12 mouse cellular contexts compared by ENCODE assay signal in the genomic region with DNA sequence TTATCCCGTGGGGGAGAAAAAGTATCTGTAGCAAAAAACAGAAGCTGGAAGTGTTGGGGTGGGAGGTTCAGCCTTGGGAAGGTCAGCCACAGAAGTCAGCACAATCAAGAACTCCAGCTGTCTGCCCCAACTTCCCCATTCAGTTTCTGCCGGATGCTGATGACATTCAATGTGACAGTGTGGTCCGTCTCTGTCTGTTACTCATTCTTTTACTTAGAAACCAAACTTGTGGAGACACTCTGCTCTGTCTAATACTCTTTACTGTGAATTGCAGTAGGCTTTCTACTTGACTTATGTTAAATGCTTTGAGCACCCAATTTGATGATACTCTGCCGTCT. TPM values are rescaled to one million over a fixed set of nuclear protein-coding genes. Genes with fewer than 3 reads are reported as not detected.
A peak's percentile ranks its signal among the peaks of the same experiment; 100 is the strongest.
DNase-seq lines count a peak whose midpoint lies in the region; ATAC-seq and TF ChIP-seq lines count a peak whose summit lies in the region.
"Had no signal": no experiment of that assay in that cellular context is flagged by ENCODE, and none has a peak within 500 bp of the region (broad histone marks: within the 10 kb centered on the region; RNA-seq: fewer than 3 reads in every experiment).

No protein-coding gene starts in this region.

- TF ChIP-seq EP300 in stomach, postnatal 0 days (optimal IDR thresholded peaks at IDR 0.05) = no peak

- H3K4me1 ChIP-seq in stomach, postnatal 0 days (replicated peaks; ENCODE audit: control insufficient read depth, insufficient read depth) = no peaks in the 10 kb centered on the region
- H3K4me1 ChIP-seq: limb, embryonic 15.5 days had no signal

- no peak overlapping the region for H3K4me2 ChIP-seq in stomach, postnatal 0 days (replicated peaks; ENCODE audit: low read depth)
- H3K4me2 ChIP-seq: limb, embryonic 15.5 days had no signal

- no peak overlapping the region for H3K4me3 ChIP-seq in stomach, postnatal 0 days (ENCODE audit: low read depth, low read length)
- H3K4me3 ChIP-seq: limb, embryonic 15.5 days; myocyte had no signal

- no peaks in the 10 kb centered on the region for H3K9me3 ChIP-seq in stomach, postnatal 0 days (ENCODE audit: control insufficient read depth, low read length)
- H3K9me3 ChIP-seq: limb, embryonic 15.5 days had no signal

- no peaks in the 10 kb centered on the region for H3K36me3 ChIP-seq in stomach, postnatal 0 days (ENCODE audit: control insufficient read depth, insufficient read depth, low read length)
- H3K36me3 ChIP-seq: limb, embryonic 15.5 days had no signal

- no peak overlapping the region for H3K27ac ChIP-seq in stomach, postnatal 0 days (replicated peaks)
- H3K27ac ChIP-seq: limb, embryonic 15.5 days had no signal

- H3K27me3 ChIP-seq in stomach, postnatal 0 days (ENCODE audit: control insufficient read depth, insufficient read depth, low read length) = no peaks in the 10 kb centered on the region
- H3K27me3 ChIP-seq: limb, embryonic 15.5 days had no signal

- H3K9ac ChIP-seq in stomach, postnatal 0 days (ENCODE audit: low read length) = no peak overlapping the region
- H3K9ac ChIP-seq: limb, embryonic 15.5 days had no signal

- 69% methylated on average over 4 of the region's 4 CpGs for WGBS in stomach, postnatal 0 days

- TF ChIP-seq CTCF in stomach, postnatal 0 days (IDR thresholded peaks at IDR 0.05; ENCODE audit: low read depth) = no peak

- DNase-seq in spleen, postnatal 36 days (ENCODE audit: low spot score in 2 of 2) = peak; percentile 14
- no peak for DNase-seq in spleen, postnatal 14 days (ENCODE audit: low spot score in 2 of 2)
- DNase-seq in lung, postnatal 25 days (ENCODE audit: low spot score) = peak; percentile 30
- no peak for DNase-seq in stomach, postnatal 0 days (ENCODE audit: low spot score)
- DNase-seq in yolk sac, embryonic 10.5 days (ENCODE audit: low spot score) = no peak
- DNase-seq in adrenal gland, adult 8-10 months = no peak
- DNase-seq: gastrocnemius, postnatal 14 days; kidney, adult 11 months; thymus, postnatal 4 days had no signal

- peak; percentile 98 for ATAC-seq in common myeloid progenitor, adult 5-6 weeks (replicated peaks; ENCODE audit: low read depth, poor library complexity, severe bottlenecking)
- 0 out of 2 replicates have a peak, but pooled peaks have one; percentile 21 for ATAC-seq in stomach, postnatal 0 days (ENCODE audit: low FRiP score, low TSS enrichment)

RNA-seq across cellular contexts. Expression of gene Rnf180, which starts 5.4 kb away (rescaled TPM):
- total RNA-seq in common myeloid progenitor, adult 5-6 weeks (2017) = 7.3 and 8.0 TPM in 2 replicates
- polyA plus RNA-seq in stomach, postnatal 0 days (2015; fragmentation: Nextera tagmentation; extraction: Ambion mirVana) = 1.2 and 1.5 TPM in 2 replicates
- total RNA-seq in adrenal gland, adult 8-10 months (2022) = 10 to 100 TPM in 2 of 4 experiments, 1 to 10 TPM in 2; 4.7 to 15.5 (median 9.9) TPM
- polyA plus RNA-seq: myocyte had no signal

Comparison
In these comparisons a context has a peak if more than half of its experiments do, and no peak if none do; other contexts are left out.
1. DNase-seq: peak in spleen, postnatal 36 days (2 of 2) and lung, postnatal 25 days (single experiment); none in spleen, postnatal 14 days (0 of 2), stomach, postnatal 0 days (single experiment), yolk sac, embryonic 10.5 days (single experiment) and adrenal gland, adult 8-10 months (single experiment).